Mouse (Mus musculus) cerebellum, adult 2 months (tissue): ENCODE measurements around the gene Parn.

Experiments used
- CTCF ChIP-seq: fragments of 200-500 bp; IDR thresholded peaks from 2 replicates; pipeline ENCODE4 v1.5.1; 2011; ENCODE audit warnings: low read depth, mild to moderate bottlenecking, control low read depth, low read length, moderate library complexity, borderline replicate concordance; ENCODE audit not compliant: insufficient read depth
- POLR2A ChIP-seq: fragments of 200-500 bp; IDR thresholded peaks from 2 replicates; pipeline ENCODE4 v1.6.1; 2011; ENCODE audit warnings: low read length, control low read depth, borderline replicate concordance; ENCODE audit not compliant: insufficient read depth

- TF ChIP-seq POLR2A = no peak
- no peak for TF ChIP-seq CTCF
Observed at GRCm38 (mm10) chr16:13580016-13580415, 88.0 kb downstream of the Parn start.
